Mouse (Mus musculus): ENCODE measurements at regions not wholly inside any gene's neighbourhood (a gene's known extent, or its start where the extent isn't known, plus 50 kb on each side); places are given as distances from the start of the nearest gene placed in this dataset.

- TF ChIP-seq POLR2A (IDR thresholded peaks at IDR 0.05; ENCODE audit: borderline replicate concordance, insufficient read depth, low read length): no peak
- no peak for TF ChIP-seq CTCF (IDR thresholded peaks at IDR 0.05; ENCODE audit: borderline replicate concordance, insufficient read depth, low read depth, low read length)
Measured at GRCm38 (mm10) chr15:62468076-62468475, 1376.9 kb downstream of the Gsdmc2 start.

Measured in cerebellum, adult 2 months (tissue).